8 mouse cellular contexts compared by ENCODE assay signal in genomic region chr17:46556584-46556945, GRCm38 (mm10). TPM values are rescaled to one million over a fixed set of nuclear protein-coding genes. Genes with fewer than 3 reads are reported as not detected.
DNase-seq lines count a peak whose midpoint lies in the region; ATAC-seq lines count a peak whose summit lies in the region.

No protein-coding gene starts in this region.

- DNase-seq in heart, embryonic 10.5 days (ENCODE audit: low spot score): peak; percentile 89
- no peak for DNase-seq in heart, postnatal 10 days
- peak; percentile 72 for DNase-seq in NIH3T3 (ENCODE audit: low read depth)
- DNase-seq in kidney, postnatal 36 days: peak; percentile 17 to 48
- peak; percentile 77 for DNase-seq in mesoderm, embryonic 11.5 days (ENCODE audit: low read depth, low spot score)
- DNase-seq in thymus, postnatal 25 days: peak; percentile 58
- no peak for DNase-seq in left cerebral cortex, adult 8-10 months (ENCODE audit: low spot score in 2 of 2)

- peaks cover 8% of the 10 kb centered on the region for H3K36me3 ChIP-seq in heart, embryonic 10.5 days
- peaks cover 7% of the 10 kb centered on the region for H3K36me3 ChIP-seq in forebrain, embryonic 13.5 days (ENCODE audit: poor library complexity, severe bottlenecking)

- H3K9me3 ChIP-seq in heart, embryonic 10.5 days: no peaks in the 10 kb centered on the region
- no peaks in the 10 kb centered on the region for H3K9me3 ChIP-seq in forebrain, embryonic 13.5 days (replicated peaks)

- H3K27me3 ChIP-seq in heart, embryonic 10.5 days (ENCODE audit: insufficient read depth, poor library complexity, severe bottlenecking): no peaks in the 10 kb centered on the region
- H3K27me3 ChIP-seq in forebrain, embryonic 13.5 days: no peaks in the 10 kb centered on the region

- H3K27ac ChIP-seq in heart, embryonic 10.5 days: peak overlapping the region; percentile 99
- peak overlapping the region; percentile 63 for H3K27ac ChIP-seq in forebrain, embryonic 13.5 days

- H3K4me3 ChIP-seq in heart, embryonic 10.5 days: peak overlapping the region; percentile 98
- H3K4me3 ChIP-seq in forebrain, embryonic 13.5 days: peak overlapping the region; percentile 95

- ATAC-seq in forebrain, embryonic 13.5 days: peak; percentile 14

- H3K9ac ChIP-seq in forebrain, embryonic 13.5 days: peak overlapping the region; percentile 67

- peaks cover 43% of the 10 kb centered on the region for H3K4me1 ChIP-seq in heart, embryonic 10.5 days
- peaks cover 38% of the 10 kb centered on the region for H3K4me1 ChIP-seq in forebrain, embryonic 13.5 days

- intact Hi-C loops in heart, postnatal 10 days (cut with DNase I): loop anchor here (5.0 to 10.0 kb wide), 2 partner anchors 81 to 148 kb away; partner anchors contain the start of gene Ppp2r5d

- 0% methylated on average over 11 of the region's 11 CpGs for WGBS in heart, embryonic 10.5 days
- 1% methylated on average over 11 of the region's 11 CpGs for WGBS in forebrain, embryonic 13.5 days

- peak overlapping the region; percentile 94 for H3K4me2 ChIP-seq in forebrain, embryonic 13.5 days

RNA-seq across cellular contexts. Expression of gene Srf, which starts 0.6 kb away (rescaled TPM):
- 10.9 and 15.7 TPM in 2 replicates for polyA plus RNA-seq in heart, embryonic 10.5 days (2016; fragmentation: Nextera tagmentation; extraction: Ambion mirVana)
- total RNA-seq in heart, postnatal 10 days (2021): 100 to 1,000 TPM; 129 to 134 TPM
- 4.2 and 4.4 TPM in 2 replicates for polyA plus RNA-seq in forebrain, embryonic 13.5 days (2015; fragmentation: Nextera tagmentation; extraction: Ambion mirVana)
- total RNA-seq in left cerebral cortex, adult 8-10 months (2022): 10 to 100 TPM; 57.3 to 61.0 (median 60.6) TPM

RNA-seq across cellular contexts. Expression of gene Cul9, which starts 10.4 kb away (rescaled TPM):
- 4.8 and 5.3 TPM in 2 replicates for polyA plus RNA-seq in heart, embryonic 10.5 days (2016; fragmentation: Nextera tagmentation; extraction: Ambion mirVana)
- 10 to 100 TPM; 13.8 to 18.8 TPM for total RNA-seq in heart, postnatal 10 days (2021)
- polyA plus RNA-seq in forebrain, embryonic 13.5 days (2015; fragmentation: Nextera tagmentation; extraction: Ambion mirVana): 9.8 and 12.4 TPM in 2 replicates
- 10 to 100 TPM; 62.1 to 68.2 (median 66.4) TPM for total RNA-seq in left cerebral cortex, adult 8-10 months (2022)

Comparison
In these comparisons a context has a peak if more than half of its experiments do, and no peak if none do; other contexts are left out.
1. DNase-seq: peak in heart, embryonic 10.5 days (single experiment), NIH3T3 (single experiment), kidney, postnatal 36 days (2 of 2), mesoderm, embryonic 11.5 days (single experiment) and thymus, postnatal 25 days (single experiment); none in heart, postnatal 10 days (0 of 2) and left cerebral cortex, adult 8-10 months (0 of 2).